Mouse (Mus musculus): ENCODE results near the gene Fbxw17.

- TF ChIP-seq CTCF (IDR thresholded peaks at IDR 0.05; ENCODE audit: low read depth) (no peak), EP300 (IDR thresholded peaks at IDR 0.05; ENCODE audit: low read depth) (no peak)
Measured at GRCm38 (mm10) chr13:50443812-50444211, 26.1 kb downstream of the Fbxw17 start, which contains the start of gene Gm47429.
